In the genomic region with DNA sequence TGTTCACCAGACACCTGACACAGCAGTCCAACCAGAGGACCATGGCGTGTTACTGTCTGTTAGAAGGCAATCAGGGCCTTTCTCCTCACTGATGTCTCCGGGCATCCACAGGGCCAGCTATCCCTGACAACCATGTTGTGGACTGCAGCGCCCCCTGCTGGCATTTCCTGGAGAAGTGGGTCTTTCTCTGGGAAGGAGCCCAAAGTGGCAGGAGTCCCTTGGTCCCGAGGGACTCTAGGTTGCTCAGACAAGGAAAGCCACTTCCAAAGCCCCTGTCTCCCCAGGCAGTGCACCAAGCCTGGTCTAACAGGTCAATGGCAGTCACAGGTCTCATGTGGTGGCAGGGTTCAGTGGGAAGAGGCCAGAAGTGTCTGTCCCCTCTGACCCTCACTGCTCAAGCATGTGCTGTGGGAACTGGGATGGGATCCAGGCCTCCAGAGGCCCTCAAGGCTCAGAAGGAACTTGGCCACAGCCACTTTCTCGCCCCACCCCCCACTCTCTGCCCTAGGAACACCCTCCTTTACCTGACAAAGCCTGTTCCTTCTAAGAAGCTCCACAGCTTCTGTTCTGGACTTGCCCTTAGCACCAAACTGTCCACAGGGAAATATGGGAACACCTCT, we compare ENCODE assay signal across 9 mouse cellular contexts. TPM values are rescaled to one million over a fixed set of nuclear protein-coding genes. Genes with fewer than 3 reads are reported as not detected.
DNase-seq lines count a peak whose midpoint lies in the region; ATAC-seq and TF ChIP-seq lines count a peak whose summit lies in the region.
"Had no signal": no experiment of that assay in that cellular context is flagged by ENCODE, and none has a peak within 500 bp of the region (broad histone marks: within the 10 kb centered on the region; RNA-seq: fewer than 3 reads in every experiment).

No protein-coding gene starts in this region.

- TF ChIP-seq POLR2A in olfactory bulb, adult 2 months (IDR thresholded peaks at IDR 0.05; ENCODE audit: insufficient read depth, low read depth, low read length) = no peak

- peaks cover 37% of the 10 kb centered on the region for H3K36me3 ChIP-seq in megakaryocyte, embryonic 14.5 days (replicated peaks; ENCODE audit: low read length)
- H3K36me3 ChIP-seq in hindbrain, embryonic 15.5 days = no peaks in the 10 kb centered on the region

- H3K4me1 ChIP-seq in megakaryocyte, embryonic 14.5 days = peaks cover 81% of the 10 kb centered on the region
- H3K4me1 ChIP-seq in hindbrain, embryonic 15.5 days (replicated peaks) = peaks cover 42% of the 10 kb centered on the region
- H3K4me1 ChIP-seq in olfactory bulb, adult 2 months (ENCODE audit: control insufficient read depth, insufficient read depth, low read length) = peaks cover 43% of the 10 kb centered on the region

- 0 out of 2 replicates have a peak overlapping the region, but pooled peaks have one; percentile 16 for H3K9ac ChIP-seq in hindbrain, embryonic 15.5 days

- no peak overlapping the region for H3K4me2 ChIP-seq in hindbrain, embryonic 15.5 days

- DNase-seq in adrenal gland, postnatal 4 days (ENCODE audit: low spot score in 2 of 2) = peak; percentile 78 to 88
- peak; percentile 90 for DNase-seq in liver
- peak; percentile 67 for DNase-seq in thymus, postnatal 25 days

- no peaks in the 10 kb centered on the region for H3K9me3 ChIP-seq in megakaryocyte, embryonic 14.5 days
- H3K9me3 ChIP-seq in hindbrain, embryonic 15.5 days = no peaks in the 10 kb centered on the region

- peak; percentile 73; the same call in 1 of the 2 replicates for TF ChIP-seq CTCF in olfactory bulb, adult 2 months (IDR thresholded peaks at IDR 0.05; ENCODE audit: insufficient read depth, low read depth, low read length)

- peak overlapping the region; percentile 79 for H3K4me3 ChIP-seq in megakaryocyte, embryonic 14.5 days (replicated peaks)
- no peak overlapping the region for H3K4me3 ChIP-seq in hindbrain, embryonic 15.5 days
- no peak overlapping the region for H3K4me3 ChIP-seq in olfactory bulb, adult 2 months (ENCODE audit: insufficient read depth, low read depth, low read length)
- H3K4me3 ChIP-seq: erythroblast, embryonic 14.5 days had no signal

- 31% methylated on average over 5 of the region's 5 CpGs for WGBS in hindbrain, embryonic 15.5 days
- 23% methylated on average over 5 of the region's 5 CpGs for WGBS in olfactory bulb, adult 2 months

- H3K27me3 ChIP-seq in megakaryocyte, embryonic 14.5 days (replicated peaks) = no peaks in the 10 kb centered on the region
- H3K27me3 ChIP-seq in hindbrain, embryonic 15.5 days = no peaks in the 10 kb centered on the region

- H3K27ac ChIP-seq in hindbrain, embryonic 15.5 days (replicated peaks) = no peak overlapping the region
- H3K27ac ChIP-seq in olfactory bulb, adult 2 months (ENCODE audit: insufficient read depth, low read depth, low read length) = no peak overlapping the region

- ATAC-seq in megakaryocyte, adult 5-6 weeks (ENCODE audit: poor library complexity, severe bottlenecking) = no peak
- ATAC-seq in erythroid progenitor cell, adult 5-6 weeks (replicated peaks; ENCODE audit: low FRiP score, poor library complexity, severe bottlenecking) = peak; percentile 39; the same call in 1 of the 2 replicates
- ATAC-seq in hindbrain, embryonic 15.5 days (ENCODE audit: low FRiP score, low read depth) = no peak

RNA-seq across cellular contexts. Expression of a gene that starts 3.9 kb away (rescaled TPM):
- polyA plus RNA-seq in megakaryocyte, embryonic 14.5 days (2012; ENCODE audit: insufficient read depth, low replicate concordance) = 81.2 and 149 TPM in 2 replicates
- 35.9 and 41.5 TPM in 2 replicates for total RNA-seq in megakaryocyte, adult 5-6 weeks (2015)
- total RNA-seq in megakaryocyte, adult 5-6 weeks (2017) = 19.4 and 19.9 TPM in 2 replicates
- 10 to 100 TPM; 71.7 to 78.9 TPM for total RNA-seq in adrenal gland, postnatal 4 days (2021)
- 33.5 and 35.7 TPM in 2 replicates for total RNA-seq in erythroid progenitor cell, adult 5-6 weeks (2015; ENCODE audit: low replicate concordance)
- total RNA-seq in erythroid progenitor cell, adult 5-6 weeks (2017; ENCODE audit: low replicate concordance) = 16.3 and 25.7 TPM in 2 replicates
- 30.0 and 33.7 TPM in 2 replicates for polyA plus RNA-seq in hindbrain, embryonic 15.5 days (2015; fragmentation: Nextera tagmentation; extraction: Ambion mirVana)
- not detected in 2 replicates for polyA plus RNA-seq in olfactory bulb, adult 2 months (2012; ENCODE audit: insufficient read depth, insufficient read length, low replicate concordance, missing spikeins)

RNA-seq across cellular contexts. Expression of a gene that starts 18.5 kb away (rescaled TPM):
- 0.49 TPM in 1 of 2 replicates, not detected in the other for polyA plus RNA-seq in megakaryocyte, embryonic 14.5 days (2012; ENCODE audit: insufficient read depth, low replicate concordance)
- total RNA-seq in megakaryocyte, adult 5-6 weeks (2015) = not detected in 2 replicates
- total RNA-seq in megakaryocyte, adult 5-6 weeks (2017) = not detected in 2 replicates
- total RNA-seq in adrenal gland, postnatal 4 days (2021) = under 1 TPM; 0.50 to 0.82 TPM
- not detected in 2 replicates for total RNA-seq in erythroid progenitor cell, adult 5-6 weeks (2015; ENCODE audit: low replicate concordance)
- 0.39 TPM in 1 of 2 replicates, not detected in the other for total RNA-seq in erythroid progenitor cell, adult 5-6 weeks (2017; ENCODE audit: low replicate concordance)
- 1.2 and 1.5 TPM in 2 replicates for polyA plus RNA-seq in hindbrain, embryonic 15.5 days (2015; fragmentation: Nextera tagmentation; extraction: Ambion mirVana)
- polyA plus RNA-seq in olfactory bulb, adult 2 months (2012; ENCODE audit: insufficient read depth, insufficient read length, low replicate concordance, missing spikeins) = not detected in 2 replicates

RNA-seq across cellular contexts. Expression of a gene that starts 19.7 kb away (rescaled TPM):
- 35.6 and 98.1 TPM in 2 replicates for polyA plus RNA-seq in megakaryocyte, embryonic 14.5 days (2012; ENCODE audit: insufficient read depth, low replicate concordance)
- total RNA-seq in megakaryocyte, adult 5-6 weeks (2015) = 2.6 and 3.3 TPM in 2 replicates
- 3.9 and 5.3 TPM in 2 replicates for total RNA-seq in megakaryocyte, adult 5-6 weeks (2017)
- total RNA-seq in adrenal gland, postnatal 4 days (2021) = 10 to 100 TPM; 14.2 to 16.5 TPM
- 8.4 and 9.4 TPM in 2 replicates for total RNA-seq in erythroid progenitor cell, adult 5-6 weeks (2015; ENCODE audit: low replicate concordance)
- 9.9 and 14.1 TPM in 2 replicates for total RNA-seq in erythroid progenitor cell, adult 5-6 weeks (2017; ENCODE audit: low replicate concordance)
- polyA plus RNA-seq in hindbrain, embryonic 15.5 days (2015; fragmentation: Nextera tagmentation; extraction: Ambion mirVana) = 6.3 and 6.7 TPM in 2 replicates
- not detected in 2 replicates for polyA plus RNA-seq in olfactory bulb, adult 2 months (2012; ENCODE audit: insufficient read depth, insufficient read length, low replicate concordance, missing spikeins)

RNA-seq across cellular contexts. Expression of a gene that starts 32.7 kb away (rescaled TPM):
- polyA plus RNA-seq in megakaryocyte, embryonic 14.5 days (2012; ENCODE audit: insufficient read depth, low replicate concordance) = 581 and 2,064 TPM in 2 replicates
- 64.8 and 82.1 TPM in 2 replicates for total RNA-seq in megakaryocyte, adult 5-6 weeks (2015)
- total RNA-seq in megakaryocyte, adult 5-6 weeks (2017) = 21.7 and 31.6 TPM in 2 replicates
- 100 to 1,000 TPM; 106 to 112 TPM for total RNA-seq in adrenal gland, postnatal 4 days (2021)
- 44.7 and 49.0 TPM in 2 replicates for total RNA-seq in erythroid progenitor cell, adult 5-6 weeks (2015; ENCODE audit: low replicate concordance)
- total RNA-seq in erythroid progenitor cell, adult 5-6 weeks (2017; ENCODE audit: low replicate concordance) = 5.5 and 30.7 TPM in 2 replicates
- polyA plus RNA-seq in hindbrain, embryonic 15.5 days (2015; fragmentation: Nextera tagmentation; extraction: Ambion mirVana) = 134 and 159 TPM in 2 replicates
- polyA plus RNA-seq in olfactory bulb, adult 2 months (2012; ENCODE audit: insufficient read depth, insufficient read length, low replicate concordance, missing spikeins) = not detected in 2 replicates

RNA-seq across cellular contexts. Expression of a gene that starts 45.2 kb away (rescaled TPM):
- polyA plus RNA-seq in megakaryocyte, embryonic 14.5 days (2012; ENCODE audit: insufficient read depth, low replicate concordance) = 19.2 and 31.4 TPM in 2 replicates
- total RNA-seq in megakaryocyte, adult 5-6 weeks (2015) = 16.9 and 22.3 TPM in 2 replicates
- total RNA-seq in megakaryocyte, adult 5-6 weeks (2017) = 4.8 and 11.4 TPM in 2 replicates
- 10 to 100 TPM; 49.5 to 51.8 TPM for total RNA-seq in adrenal gland, postnatal 4 days (2021)
- total RNA-seq in erythroid progenitor cell, adult 5-6 weeks (2015; ENCODE audit: low replicate concordance) = 8.8 and 10.5 TPM in 2 replicates
- 2.3 and 6.9 TPM in 2 replicates for total RNA-seq in erythroid progenitor cell, adult 5-6 weeks (2017; ENCODE audit: low replicate concordance)
- polyA plus RNA-seq in hindbrain, embryonic 15.5 days (2015; fragmentation: Nextera tagmentation; extraction: Ambion mirVana) = 64.2 and 71.6 TPM in 2 replicates
- polyA plus RNA-seq in olfactory bulb, adult 2 months (2012; ENCODE audit: insufficient read depth, insufficient read length, low replicate concordance, missing spikeins) = not detected in 2 replicates
